Mouse (Mus musculus): ENCODE measurements around the gene Dqx1. TPM values are rescaled to one million over a fixed set of nuclear protein-coding genes. Genes with fewer than 3 reads are reported as not detected.
A peak's percentile ranks its signal among the peaks of the same experiment; 100 is the strongest.

Gene Dqx1
- polyA plus RNA-seq, 1 experiment from 2014 or later = 1.8 TPM

GRCm38 (mm10) chr6:83066441-83066840, 8.8 kb downstream of the Dqx1 start:
- H3K4me3 ChIP-seq = no peak overlapping the region
- peaks cover 100% of the 10 kb centered on the region for H3K27me3 ChIP-seq (replicated peaks; ENCODE audit: low read depth, poor library complexity, severe bottlenecking)
- WGBS = 28% methylated on average over 6 of the region's 6 CpGs
- peaks cover 42% of the 10 kb centered on the region for H3K4me1 ChIP-seq
- H3K36me3 ChIP-seq (replicated peaks) = no peaks in the 10 kb centered on the region
- no peak overlapping the region for H3K27ac ChIP-seq (replicated peaks)
- DNase-seq (ENCODE audit: low spot score) = no peak
- no peaks in the 10 kb centered on the region for H3K9me3 ChIP-seq

GRCm38 (mm10) chr6:83068221-83068620, 10.6 kb downstream of the Dqx1 start:
- no peaks in the 10 kb centered on the region for H3K9me3 ChIP-seq
- peaks cover 47% of the 10 kb centered on the region for H3K4me1 ChIP-seq
- 2% methylated on average over 8 of the region's 8 CpGs for WGBS
- H3K27me3 ChIP-seq (replicated peaks; ENCODE audit: low read depth, poor library complexity, severe bottlenecking) = peaks cover 100% of the 10 kb centered on the region
- H3K36me3 ChIP-seq (replicated peaks) = no peaks in the 10 kb centered on the region
- H3K27ac ChIP-seq (replicated peaks) = no peak overlapping the region
- H3K4me3 ChIP-seq = peak overlapping the region; percentile 51
- DNase-seq (ENCODE audit: low spot score) = no peak

- WGBS = under 1% methylated on average over 81 of the region's 81 CpGs
- Histone ChIP-seq H3K4me1 (peaks cover 47% of the 10 kb centered on the region), H3K27ac (replicated peaks) (0 out of 2 replicates have a peak overlapping the region, but pooled peaks have one; percentile 14), H3K4me3 (peak overlapping the region; percentile 51), H3K36me3 (replicated peaks) (no peaks in the 10 kb centered on the region), H3K9me3 (no peaks in the 10 kb centered on the region), H3K27me3 (replicated peaks; ENCODE audit: low read depth, poor library complexity, severe bottlenecking) (peaks cover 100% of the 10 kb centered on the region)
- DNase-seq (ENCODE audit: low spot score) = peak; percentile 67
Measured at GRCm38 (mm10) chr6:83068706-83069487, 11.3 kb downstream of the Dqx1 start.

- 1% methylated on average over 69 of the region's 69 CpGs for WGBS
- peak overlapping the region; percentile 24; the same call in 1 of the 2 replicates for H3K27ac ChIP-seq (replicated peaks)
Measured at GRCm38 (mm10) chr6:83069488-83070246, 12.0 kb downstream of the Dqx1 start.

GRCm38 (mm10) chr6:83070247-83070310, 12.4 kb downstream of the Dqx1 start, which contains the start of gene Tlx2:
Gene Tlx2 (minus strand): TSS chr6:83070293.
- WGBS = 0% methylated on average over 10 of the region's 10 CpGs
- Histone ChIP-seq H3K27ac (replicated peaks) (peak within 1 kb of the TSS; percentile 24; the same call in 1 of the 2 replicates), H3K4me1 (peaks cover 43% of the 10 kb centered on the region), H3K36me3 (replicated peaks) (no peaks in the 10 kb centered on the region), H3K9me3 (no peaks in the 10 kb centered on the region), H3K4me3 (peak within 1 kb of the TSS; percentile 51), H3K27me3 (replicated peaks; ENCODE audit: low read depth, poor library complexity, severe bottlenecking) (peaks cover 100% of the 10 kb centered on the region)
- DNase-seq (ENCODE audit: low spot score) = no peak

More at GRCm38 (mm10) chr6:83069488-83070246, 12.0 kb downstream of the Dqx1 start:
- H3K4me1 ChIP-seq = peaks cover 43% of the 10 kb centered on the region
- no peaks in the 10 kb centered on the region for H3K9me3 ChIP-seq
- peak; percentile 72 for DNase-seq (ENCODE audit: low spot score)
- no peaks in the 10 kb centered on the region for H3K36me3 ChIP-seq (replicated peaks)
- peak overlapping the region; percentile 51 for H3K4me3 ChIP-seq
- peaks cover 100% of the 10 kb centered on the region for H3K27me3 ChIP-seq (replicated peaks; ENCODE audit: low read depth, poor library complexity, severe bottlenecking)

- WGBS = under 1% methylated on average over 52 of the region's 58 CpGs
- H3K4me3 ChIP-seq = peak overlapping the region; percentile 51
- DNase-seq (ENCODE audit: low spot score) = peak; percentile 77
- peak overlapping the region; percentile 24; the same call in 1 of the 2 replicates for H3K27ac ChIP-seq (replicated peaks)
- H3K4me1 ChIP-seq = peaks cover 43% of the 10 kb centered on the region
- H3K36me3 ChIP-seq (replicated peaks) = no peaks in the 10 kb centered on the region
- H3K9me3 ChIP-seq = no peaks in the 10 kb centered on the region
- H3K27me3 ChIP-seq (replicated peaks; ENCODE audit: low read depth, poor library complexity, severe bottlenecking) = peaks cover 100% of the 10 kb centered on the region
Measured at GRCm38 (mm10) chr6:83070311-83071219, 12.9 kb downstream of the Dqx1 start.

GRCm38 (mm10) chr6:83071220-83071619, 13.6 kb downstream of the Dqx1 start:
- no peak overlapping the region for H3K27ac ChIP-seq (replicated peaks)
- DNase-seq (ENCODE audit: low spot score) = peak; percentile 63
- WGBS = under 1% methylated on average over 24 of the region's 24 CpGs
- H3K36me3 ChIP-seq (replicated peaks) = no peaks in the 10 kb centered on the region
- H3K4me1 ChIP-seq = peaks cover 41% of the 10 kb centered on the region
- H3K4me3 ChIP-seq = peak overlapping the region; percentile 51
- no peaks in the 10 kb centered on the region for H3K9me3 ChIP-seq
- peaks cover 100% of the 10 kb centered on the region for H3K27me3 ChIP-seq (replicated peaks; ENCODE audit: low read depth, poor library complexity, severe bottlenecking)

- H3K27me3 ChIP-seq (replicated peaks; ENCODE audit: low read depth, poor library complexity, severe bottlenecking) = peaks cover 78% of the 10 kb centered on the region
- H3K9me3 ChIP-seq = no peaks in the 10 kb centered on the region
- H3K4me1 ChIP-seq = peaks cover 40% of the 10 kb centered on the region
- no peak for DNase-seq (ENCODE audit: low spot score)
- H3K27ac ChIP-seq (replicated peaks) = no peak overlapping the region
- H3K36me3 ChIP-seq (replicated peaks) = peaks cover 2% of the 10 kb centered on the region
- 20% methylated on average over 2 of the region's 2 CpGs for WGBS
- H3K4me3 ChIP-seq = no peak overlapping the region
Measured at GRCm38 (mm10) chr6:83074979-83075378, 17.3 kb downstream of the Dqx1 start.

GRCm38 (mm10) chr6:83077630-83078323, 20.1 kb downstream of the Dqx1 start, which contains the start of gene Pcgf1:
Gene Pcgf1 (plus strand): TSS chr6:83077869.
- Histone ChIP-seq H3K9me3 (no peaks in the 10 kb centered on the region), H3K4me3 (peak within 1 kb of the TSS; percentile 87), H3K4me1 (peaks cover 21% of the 10 kb centered on the region), H3K27ac (replicated peaks) (peak within 1 kb of the TSS; percentile 95), H3K27me3 (replicated peaks; ENCODE audit: low read depth, poor library complexity, severe bottlenecking) (peaks cover 71% of the 10 kb centered on the region), H3K36me3 (replicated peaks) (peaks cover 30% of the 10 kb centered on the region)
- DNase-seq (ENCODE audit: low spot score) = peak; percentile 81
- under 1% methylated on average over 54 of the region's 54 CpGs for WGBS

GRCm38 (mm10) chr6:83078324-83078858, 20.7 kb downstream of the Dqx1 start:
- H3K27me3 ChIP-seq (replicated peaks; ENCODE audit: low read depth, poor library complexity, severe bottlenecking) = peaks cover 71% of the 10 kb centered on the region
- H3K4me1 ChIP-seq = peaks cover 27% of the 10 kb centered on the region
- H3K27ac ChIP-seq (replicated peaks) = peak overlapping the region; percentile 95
- peaks cover 32% of the 10 kb centered on the region for H3K36me3 ChIP-seq (replicated peaks)
- H3K9me3 ChIP-seq = no peaks in the 10 kb centered on the region
- DNase-seq (ENCODE audit: low spot score) = peak; percentile 99
- under 1% methylated on average over 46 of the region's 46 CpGs for WGBS
- H3K4me3 ChIP-seq = peak overlapping the region; percentile 87

GRCm38 (mm10) chr6:83080210-83080609, 22.6 kb downstream of the Dqx1 start:
- WGBS = 96% methylated on average over 5 of the region's 5 CpGs
- H3K9me3 ChIP-seq = no peaks in the 10 kb centered on the region
- H3K27me3 ChIP-seq (replicated peaks; ENCODE audit: low read depth, poor library complexity, severe bottlenecking) = peaks cover 71% of the 10 kb centered on the region
- peaks cover 41% of the 10 kb centered on the region for H3K4me1 ChIP-seq
- peaks cover 32% of the 10 kb centered on the region for H3K36me3 ChIP-seq (replicated peaks)
- no peak overlapping the region for H3K4me3 ChIP-seq
- DNase-seq (ENCODE audit: low spot score) = no peak
- H3K27ac ChIP-seq (replicated peaks) = no peak overlapping the region
